Mouse (Mus musculus) heart, postnatal 0 days (tissue): Measurements from ENCODE around the gene Vps26c.

Source experiments
- CTCF ChIP-seq: IDR thresholded peaks from 2 replicates; pipeline ENCODE4 v1.5.1; 2016; ENCODE audit warnings: antibody characterized with exemption, control low read depth, low read depth
- EP300 ChIP-seq: IDR thresholded peaks from 2 replicates; pipeline ENCODE4 v1.6.1; 2016; ENCODE audit warnings: antibody characterized with exemption, low read depth

DNA sequence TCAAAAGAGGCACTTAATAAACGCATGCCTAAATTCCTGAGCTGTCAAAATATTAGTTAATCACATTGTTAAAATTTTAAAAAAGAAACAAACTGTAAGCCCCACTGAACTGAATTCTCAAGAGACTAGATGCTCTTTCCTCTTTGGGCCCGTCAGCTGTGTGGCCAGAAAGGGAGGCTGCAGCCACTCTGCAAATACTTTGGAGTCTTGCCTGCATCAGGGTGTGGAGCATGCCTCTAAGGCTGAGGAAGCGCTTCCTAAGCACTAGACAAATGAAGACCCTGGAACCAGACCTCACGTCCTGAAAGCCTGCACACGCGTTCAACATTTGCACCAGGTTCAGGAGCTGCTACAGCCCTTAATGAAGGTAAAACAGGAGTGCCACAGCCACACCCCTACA, 7.0 kb upstream of the Vps26c start:
- TF ChIP-seq CTCF (no peak), EP300 (no peak)
